Mouse (Mus musculus): ENCODE measurements around the gene Tspan18. TPM values are rescaled to one million over a fixed set of nuclear protein-coding genes. Genes with fewer than 3 reads are reported as not detected.

Tspan18 gene
- polyA plus RNA-seq, 1 experiment from 2014 or later, result 54.1 TPM

DNA sequence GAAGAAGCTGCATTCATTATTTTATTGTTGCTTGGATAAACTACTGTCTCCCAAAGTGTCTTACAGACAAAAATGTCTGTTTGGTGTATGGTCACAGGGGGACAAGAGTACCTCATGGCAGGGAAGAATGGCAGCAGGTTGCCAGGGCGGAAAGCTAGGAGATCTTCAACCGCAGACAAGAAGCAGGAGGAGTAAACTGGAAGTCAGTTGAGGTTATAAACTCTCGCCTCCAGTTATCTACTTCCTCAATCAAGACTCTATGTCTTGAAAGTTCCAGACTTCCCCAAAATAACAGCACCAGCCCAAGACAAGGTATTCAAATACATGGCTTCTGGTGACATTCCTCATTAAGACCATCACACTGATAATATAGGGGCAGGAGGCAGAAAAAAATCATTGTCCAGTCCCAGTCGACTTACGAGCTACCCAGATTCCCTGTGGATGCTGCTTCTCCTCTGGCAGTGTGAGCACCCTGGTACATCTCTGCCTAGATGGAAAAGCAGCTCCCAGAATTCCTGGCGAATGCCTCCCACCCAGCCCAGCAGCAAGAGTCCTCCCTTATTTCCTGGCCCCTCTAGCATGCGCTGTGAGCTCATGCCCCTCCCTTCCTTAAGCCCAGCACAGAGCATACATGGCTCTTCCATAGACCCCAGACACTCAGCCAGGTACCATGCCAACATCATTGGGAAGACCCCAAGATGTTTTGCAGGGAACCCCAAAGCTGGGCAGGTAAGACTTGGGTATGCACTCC, 172.2 kb downstream of the Tspan18 start:
- Histone ChIP-seq H3K4me3 (ENCODE audit: low read depth, low read length) (no peak overlapping the region), H3K4me1 (replicated peaks; ENCODE audit: control insufficient read depth, insufficient read depth, low read length) (no peaks in the 10 kb centered on the region), H3K27me3 (ENCODE audit: control insufficient read depth, insufficient read depth, low read length) (no peaks in the 10 kb centered on the region), H3K9ac (ENCODE audit: low read length) (no peak overlapping the region), H3K27ac (ENCODE audit: low read depth, low read length) (no peak overlapping the region), H3K4me2 (ENCODE audit: low read depth, low read length, severe bottlenecking) (no peak overlapping the region), H3K9me3 (ENCODE audit: control insufficient read depth, low read length) (no peaks in the 10 kb centered on the region), H3K36me3 (ENCODE audit: control insufficient read depth, insufficient read depth, low read length) (no peaks in the 10 kb centered on the region)
- ATAC-seq (replicated peaks; ENCODE audit: low FRiP score), result no peak
- WGBS, result 87% methylated on average over 7 of the region's 7 CpGs
- no peak for DNase-seq (ENCODE audit: low spot score)

DNA sequence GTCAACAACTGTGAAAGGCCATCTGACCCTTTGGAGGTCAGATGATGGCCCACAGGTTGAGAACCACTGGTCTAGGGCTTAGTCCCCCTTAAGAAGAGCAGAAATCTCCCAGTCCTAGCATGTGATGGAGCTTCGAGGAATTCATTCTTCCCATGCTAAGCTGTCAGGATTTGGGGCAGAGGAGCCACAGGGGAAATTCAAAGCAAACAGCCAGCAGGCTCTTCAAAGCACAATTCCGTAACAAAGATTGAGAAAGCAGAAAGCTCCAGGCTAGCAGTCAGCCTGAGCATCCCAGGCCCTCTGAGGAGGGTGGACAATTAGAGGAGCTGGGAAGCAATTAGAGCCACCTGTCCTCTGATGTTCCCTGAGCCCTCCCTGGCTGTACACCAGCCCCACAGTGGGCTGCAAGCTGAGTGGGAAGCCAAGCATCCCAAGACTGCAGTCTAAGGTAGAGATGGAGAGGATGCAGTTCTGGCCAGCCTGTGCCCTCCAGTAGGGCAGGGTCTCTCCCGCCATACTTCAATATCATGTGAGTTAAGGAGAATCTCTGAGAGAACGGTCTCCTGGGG, 173.8 kb downstream of the Tspan18 start:
- Histone ChIP-seq H3K27ac (ENCODE audit: low read depth, low read length) (no peak overlapping the region), H3K27me3 (ENCODE audit: control insufficient read depth, insufficient read depth, low read length) (no peaks in the 10 kb centered on the region), H3K4me2 (ENCODE audit: low read depth, low read length, severe bottlenecking) (no peak overlapping the region), H3K4me3 (ENCODE audit: low read depth, low read length) (no peak overlapping the region), H3K4me1 (replicated peaks; ENCODE audit: control insufficient read depth, insufficient read depth, low read length) (no peaks in the 10 kb centered on the region), H3K9ac (ENCODE audit: low read length) (no peak overlapping the region), H3K9me3 (ENCODE audit: control insufficient read depth, low read length) (no peaks in the 10 kb centered on the region), H3K36me3 (ENCODE audit: control insufficient read depth, insufficient read depth, low read length) (no peaks in the 10 kb centered on the region)
- ATAC-seq (replicated peaks; ENCODE audit: low FRiP score), result no peak
- no peak for DNase-seq (ENCODE audit: low spot score)
- WGBS, result 82% methylated on average over 4 of the region's 4 CpGs

DNA sequence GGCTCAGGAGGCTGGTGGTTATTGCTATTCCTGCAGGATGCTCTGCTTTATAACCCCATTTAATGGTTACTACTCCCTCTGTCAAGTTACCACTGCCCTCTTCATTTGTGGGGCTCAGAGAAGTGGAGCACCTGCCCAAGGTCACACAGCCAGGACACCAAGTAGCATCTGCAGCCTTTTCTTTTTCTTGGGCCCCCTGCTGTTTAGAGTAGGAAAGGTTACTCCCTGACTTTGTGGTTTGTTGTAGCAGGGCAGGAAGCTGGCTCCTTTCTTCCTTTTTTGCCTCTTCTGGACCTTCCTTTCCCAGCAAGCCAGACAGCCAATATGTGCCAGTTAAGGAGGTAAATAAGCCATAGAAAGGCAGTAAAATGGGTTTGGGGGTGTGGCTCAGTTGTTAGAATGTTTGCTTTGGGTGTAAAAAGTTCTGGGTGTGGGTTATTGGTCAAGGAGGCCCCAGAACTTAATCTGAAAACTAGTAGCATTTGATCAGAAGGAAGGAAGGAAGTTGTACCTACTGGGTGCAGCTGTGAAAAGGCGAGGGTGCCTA, 179.7 kb downstream of the Tspan18 start:
- 81% methylated on average over 1 of the region's 1 CpGs for WGBS
- Histone ChIP-seq H3K27ac (ENCODE audit: low read depth, low read length) (no peak overlapping the region), H3K4me1 (replicated peaks; ENCODE audit: control insufficient read depth, insufficient read depth, low read length) (no peaks in the 10 kb centered on the region), H3K9ac (ENCODE audit: low read length) (no peak overlapping the region), H3K36me3 (ENCODE audit: control insufficient read depth, insufficient read depth, low read length) (no peaks in the 10 kb centered on the region), H3K4me2 (ENCODE audit: low read depth, low read length, severe bottlenecking) (no peak overlapping the region), H3K9me3 (ENCODE audit: control insufficient read depth, low read length) (no peaks in the 10 kb centered on the region), H3K4me3 (ENCODE audit: low read depth, low read length) (no peak overlapping the region), H3K27me3 (ENCODE audit: control insufficient read depth, insufficient read depth, low read length) (no peaks in the 10 kb centered on the region)
- ATAC-seq (replicated peaks; ENCODE audit: low FRiP score) (no peak), DNase-seq (ENCODE audit: low spot score) (no peak)

DNA sequence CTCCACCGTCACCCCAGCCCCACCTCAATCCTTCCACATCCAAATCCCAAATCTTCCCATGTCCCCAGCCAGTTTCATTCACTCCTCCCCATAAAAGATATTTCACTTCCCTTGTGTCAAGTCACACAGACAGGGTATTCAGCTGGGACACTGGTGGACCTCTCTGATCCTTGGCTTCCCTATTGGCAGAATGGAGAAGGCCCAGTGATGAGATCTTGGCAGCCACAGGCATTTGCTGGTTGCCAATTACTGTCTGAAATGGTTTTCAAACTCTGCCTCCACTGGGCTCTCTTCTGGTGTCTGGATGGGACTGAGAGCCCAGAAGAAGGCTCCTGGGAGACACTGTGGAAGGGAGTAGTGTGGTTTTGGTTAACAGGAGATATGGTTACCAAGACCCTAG, 180.5 kb downstream of the Tspan18 start:
- no peaks in the 10 kb centered on the region for H3K4me1 ChIP-seq (replicated peaks; ENCODE audit: control insufficient read depth, insufficient read depth, low read length)
- H3K36me3 ChIP-seq (ENCODE audit: control insufficient read depth, insufficient read depth, low read length), result no peaks in the 10 kb centered on the region
- H3K9ac ChIP-seq (ENCODE audit: low read length), result no peak overlapping the region
- H3K27me3 ChIP-seq (ENCODE audit: control insufficient read depth, insufficient read depth, low read length), result no peaks in the 10 kb centered on the region
- DNase-seq (ENCODE audit: low spot score) (no peak), ATAC-seq (replicated peaks; ENCODE audit: low FRiP score) (no peak)
- WGBS, result 92% methylated on average over 1 of the region's 1 CpGs
- H3K4me3 ChIP-seq (ENCODE audit: low read depth, low read length), result no peak overlapping the region
- no peaks in the 10 kb centered on the region for H3K9me3 ChIP-seq (ENCODE audit: control insufficient read depth, low read length)
- H3K27ac ChIP-seq (ENCODE audit: low read depth, low read length), result no peak overlapping the region
- H3K4me2 ChIP-seq (ENCODE audit: low read depth, low read length, severe bottlenecking), result no peak overlapping the region

DNA sequence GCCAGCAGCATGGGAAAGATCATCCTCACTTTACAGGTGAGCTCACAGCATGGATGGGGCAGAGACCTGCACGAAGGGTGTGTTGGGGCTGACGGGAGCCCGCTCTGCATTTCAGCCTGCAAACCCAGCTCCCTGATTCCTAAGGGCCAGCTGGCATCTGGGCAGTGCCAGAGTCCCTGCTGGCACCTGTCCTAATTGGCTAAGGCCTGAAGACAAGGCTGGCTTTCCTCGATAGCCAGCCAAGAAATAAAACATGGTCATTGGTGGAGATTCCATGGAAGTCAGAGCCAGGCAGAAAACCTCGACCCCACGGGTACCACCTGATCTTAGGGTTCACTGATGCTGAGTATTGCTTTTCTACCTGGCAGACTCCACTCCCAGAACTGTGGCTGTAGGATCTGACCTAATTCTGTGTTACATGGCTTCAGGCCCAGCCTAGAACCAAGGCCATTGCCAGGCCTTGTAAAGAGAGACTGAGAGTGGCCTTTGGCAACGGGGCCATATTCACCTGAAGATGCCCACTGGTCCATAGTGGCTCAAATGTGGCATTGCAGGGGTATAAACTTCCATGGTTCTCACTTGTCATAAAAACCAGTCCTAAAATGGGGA, 181.3 kb downstream of the Tspan18 start:
- H3K27ac ChIP-seq (ENCODE audit: low read depth, low read length), result no peak overlapping the region
- no peak overlapping the region for H3K4me2 ChIP-seq (ENCODE audit: low read depth, low read length, severe bottlenecking)
- no peaks in the 10 kb centered on the region for H3K36me3 ChIP-seq (ENCODE audit: control insufficient read depth, insufficient read depth, low read length)
- H3K9ac ChIP-seq (ENCODE audit: low read length), result no peak overlapping the region
- no peaks in the 10 kb centered on the region for H3K9me3 ChIP-seq (ENCODE audit: control insufficient read depth, low read length)
- DNase-seq (ENCODE audit: low spot score) (no peak), ATAC-seq (replicated peaks; ENCODE audit: low FRiP score) (no peak)
- WGBS, result 83% methylated on average over 7 of the region's 7 CpGs
- no peaks in the 10 kb centered on the region for H3K4me1 ChIP-seq (replicated peaks; ENCODE audit: control insufficient read depth, insufficient read depth, low read length)
- no peak overlapping the region for H3K4me3 ChIP-seq (ENCODE audit: low read depth, low read length)
- no peaks in the 10 kb centered on the region for H3K27me3 ChIP-seq (ENCODE audit: control insufficient read depth, insufficient read depth, low read length)

DNA sequence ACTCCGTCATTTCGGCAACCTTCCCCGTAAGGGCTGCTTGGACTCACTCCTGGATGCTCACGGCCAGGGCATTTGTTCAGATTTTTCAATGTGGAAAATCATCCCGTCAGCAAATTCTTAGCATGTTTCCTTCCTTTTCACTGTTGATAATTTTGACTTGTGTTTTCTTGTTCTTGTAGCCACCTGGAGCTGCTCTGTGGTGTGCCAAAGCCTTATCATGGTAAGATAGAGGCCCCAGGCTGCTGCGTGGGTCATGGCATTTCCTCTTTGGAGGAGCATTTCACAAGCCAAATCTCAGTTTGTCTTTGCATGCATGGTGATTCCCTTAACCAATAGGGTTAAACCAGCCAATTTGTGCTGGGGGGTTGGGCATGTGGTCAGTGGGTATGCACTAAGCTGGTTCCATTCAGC, 182.1 kb downstream of the Tspan18 start:
- ATAC-seq (replicated peaks; ENCODE audit: low FRiP score), result no peak
- Histone ChIP-seq H3K27ac (ENCODE audit: low read depth, low read length) (no peak overlapping the region), H3K4me3 (ENCODE audit: low read depth, low read length) (no peak overlapping the region), H3K9ac (ENCODE audit: low read length) (no peak overlapping the region), H3K27me3 (ENCODE audit: control insufficient read depth, insufficient read depth, low read length) (no peaks in the 10 kb centered on the region), H3K36me3 (ENCODE audit: control insufficient read depth, insufficient read depth, low read length) (no peaks in the 10 kb centered on the region), H3K9me3 (ENCODE audit: control insufficient read depth, low read length) (no peaks in the 10 kb centered on the region), H3K4me1 (replicated peaks; ENCODE audit: control insufficient read depth, insufficient read depth, low read length) (no peaks in the 10 kb centered on the region), H3K4me2 (ENCODE audit: low read depth, low read length, severe bottlenecking) (no peak overlapping the region)
- DNase-seq (ENCODE audit: low spot score), result no peak
- WGBS, result 77% methylated on average over 6 of the region's 6 CpGs

Other genes with a start within 250 kb of the Tspan18 start
- 155 and 170 TPM in 2 replicates for gene Trp53i11, start 147.0 kb downstream of the Tspan18 start, polyA plus RNA-seq (2014; fragmentation: Nextera tagmentation; extraction: Ambion mirVana)
- 4.5 and 5.2 TPM in 2 replicates for gene Cd82, start 128.6 kb upstream of the Tspan18 start, polyA plus RNA-seq (2014; fragmentation: Nextera tagmentation; extraction: Ambion mirVana)
- not detected in 2 replicates for gene Gm10803, start 226.1 kb upstream of the Tspan18 start, polyA plus RNA-seq (2014; fragmentation: Nextera tagmentation; extraction: Ambion mirVana)

Data from forebrain, embryonic 11.5 days (tissue).